Comparison of ENCODE assay signal across 9 mouse cellular contexts in genomic region chr17:85664618-85665320, GRCm38 (mm10). TPM values are rescaled to one million over a fixed set of nuclear protein-coding genes. Genes with fewer than 3 reads are reported as not detected.
DNase-seq lines count a peak whose midpoint lies in the region; ATAC-seq and TF ChIP-seq lines count a peak whose summit lies in the region.
"Had no signal": no experiment of that assay in that cellular context is flagged by ENCODE, and none has a peak within 500 bp of the region (broad histone marks: within the 10 kb centered on the region; RNA-seq: fewer than 3 reads in every experiment).

No protein-coding gene starts in this region.

- H3K27ac ChIP-seq in forebrain, postnatal 0 days (ENCODE audit: low read depth, low read length) = no peak overlapping the region
- no peak overlapping the region for H3K27ac ChIP-seq in olfactory bulb, adult 2 months (ENCODE audit: insufficient read depth, low read depth, low read length)
- H3K27ac ChIP-seq: macrophage had no signal

- H3K9ac ChIP-seq in forebrain, postnatal 0 days = peak overlapping the region; percentile 22; the same call in 1 of the 2 replicates

- peak; percentile 86 for TF ChIP-seq CTCF in forebrain, postnatal 0 days (IDR thresholded peaks at IDR 0.05; ENCODE audit: low read depth)
- peak; percentile 72 for TF ChIP-seq CTCF in olfactory bulb, adult 2 months (IDR thresholded peaks at IDR 0.05; ENCODE audit: insufficient read depth, low read depth, low read length)

- peak; percentile 84 for DNase-seq in MN1 (ENCODE audit: low spot score)
- DNase-seq in cerebellum, adult 18-20 months = peak; percentile 64 to 73
- DNase-seq in forebrain, postnatal 0 days = peak; percentile 93
- peak; percentile 48 to 69 for DNase-seq in heart, postnatal 36 days
- peak; percentile 78 for DNase-seq in layer of hippocampus, adult 11-12 months (ENCODE audit: low spot score)
- DNase-seq in lung, adult 18-20 months = peak; percentile 47 to 50
- DNase-seq in urinary bladder, postnatal 36 days (ENCODE audit: low spot score in 2 of 2) = peak; percentile 51 to 56

- TF ChIP-seq POLR2A in olfactory bulb, adult 2 months (IDR thresholded peaks at IDR 0.05; ENCODE audit: insufficient read depth, low read depth, low read length) = no peak

- ATAC-seq in forebrain, postnatal 0 days = peak; percentile 93

- no peaks in the 10 kb centered on the region; the same call in none of the 2 replicates for H3K27me3 ChIP-seq in forebrain, postnatal 0 days (ENCODE audit: insufficient read depth, low read length)

- H3K36me3 ChIP-seq in forebrain, postnatal 0 days (ENCODE audit: insufficient read depth) = no peaks in the 10 kb centered on the region

- peak overlapping the region; percentile 45 for H3K4me2 ChIP-seq in forebrain, postnatal 0 days (ENCODE audit: low read depth)

- 1% methylated on average over 20 of the region's 20 CpGs for WGBS in forebrain, postnatal 0 days
- WGBS in olfactory bulb, adult 2 months = 2% methylated on average over 20 of the region's 20 CpGs

- intact Hi-C loops in heart, postnatal 36 days (cut with DNase I) = loop anchor here (1.0 to 2.0 kb wide), 2 partner anchors 350 to 399 kb away; no protein-coding TSS in a partner anchor

- H3K4me3 ChIP-seq in forebrain, postnatal 0 days (ENCODE audit: low read depth, low read length) = peak overlapping the region; percentile 22
- no peak overlapping the region for H3K4me3 ChIP-seq in olfactory bulb, adult 2 months (ENCODE audit: insufficient read depth, low read depth, low read length)

- H3K4me1 ChIP-seq in forebrain, postnatal 0 days (ENCODE audit: insufficient read depth) = no peaks in the 10 kb centered on the region
- H3K4me1 ChIP-seq in olfactory bulb, adult 2 months (ENCODE audit: control insufficient read depth, insufficient read depth, low read length) = no peaks in the 10 kb centered on the region

- no peaks in the 10 kb centered on the region for H3K9me3 ChIP-seq in forebrain, postnatal 0 days (ENCODE audit: low read length)

RNA-seq across cellular contexts. Expression of gene Six2, which starts 23.3 kb away (rescaled TPM):
- 0.92 and 1.1 TPM in 2 replicates for total RNA-seq in forebrain, postnatal 0 days (2014; rRNA removed)
- polyA plus RNA-seq in forebrain, postnatal 0 days (2015; fragmentation: Nextera tagmentation; extraction: Ambion mirVana) = 0.39 and 0.70 TPM in 2 replicates
- total RNA-seq in heart, postnatal 36 days (2021) = under 1 TPM; 0.30 to 0.33 TPM
- polyA plus RNA-seq in olfactory bulb, adult 2 months (2012; ENCODE audit: insufficient read depth, insufficient read length, low replicate concordance, missing spikeins) = not detected in 2 replicates
- polyA plus RNA-seq: macrophage had no signal

RNA-seq across cellular contexts. Expression of gene Six3, which starts 51.4 kb away (rescaled TPM):
- 3.5 and 12.0 TPM in 2 replicates for total RNA-seq in forebrain, postnatal 0 days (2014; rRNA removed)
- polyA plus RNA-seq in forebrain, postnatal 0 days (2015; fragmentation: Nextera tagmentation; extraction: Ambion mirVana) = 9.5 and 16.6 TPM in 2 replicates
- total RNA-seq in heart, postnatal 36 days (2021) = not detected
- not detected in 2 replicates for polyA plus RNA-seq in olfactory bulb, adult 2 months (2012; ENCODE audit: insufficient read depth, insufficient read length, low replicate concordance, missing spikeins)
- polyA plus RNA-seq: macrophage had no signal
